Mouse (Mus musculus): ENCODE data around the gene 4933412E24Rik. TPM values are rescaled to one million over a fixed set of nuclear protein-coding genes. Genes with fewer than 3 reads are reported as not detected.

Gene 4933412E24Rik
- polyA plus RNA-seq (2021), result not detected

- ATAC-seq (no peak), DNase-seq (ENCODE audit: low read depth, low spot score) (no peak)
- ChIA-PET CTCF (no interaction called here), POLR2A (no interaction called here)
- in situ Hi-C loops (cut with MboI; ENCODE audit: low pct_unique_long_range_greater_than_20kb), result no loop called here
- TF ChIP-seq CTCF (IDR thresholded peaks at IDR 0.05), result no peak
- H3K27me3 ChIP-seq, result peaks cover 5% of the 10 kb centered on the region
Measured at GRCm38 (mm10) chr15:60016513-60016912, at the start of gene 4933412E24Rik. Gene 4933412E24Rik, minus strand, starts transcription at chr15:60016613.

GRCm38 (mm10) chr15:60030728-60031127 lies 14.3 kb upstream of the 4933412E24Rik start:
- ChIA-PET CTCF (no interaction called here), POLR2A (no interaction called here)
- in situ Hi-C loops (cut with MboI; ENCODE audit: low pct_unique_long_range_greater_than_20kb), result no loop called here
- no peak for TF ChIP-seq CTCF (IDR thresholded peaks at IDR 0.05)
- DNase-seq (ENCODE audit: low read depth, low spot score), result no peak
- H3K27me3 ChIP-seq, result peaks cover 22% of the 10 kb centered on the region
- no peak for ATAC-seq

DNA sequence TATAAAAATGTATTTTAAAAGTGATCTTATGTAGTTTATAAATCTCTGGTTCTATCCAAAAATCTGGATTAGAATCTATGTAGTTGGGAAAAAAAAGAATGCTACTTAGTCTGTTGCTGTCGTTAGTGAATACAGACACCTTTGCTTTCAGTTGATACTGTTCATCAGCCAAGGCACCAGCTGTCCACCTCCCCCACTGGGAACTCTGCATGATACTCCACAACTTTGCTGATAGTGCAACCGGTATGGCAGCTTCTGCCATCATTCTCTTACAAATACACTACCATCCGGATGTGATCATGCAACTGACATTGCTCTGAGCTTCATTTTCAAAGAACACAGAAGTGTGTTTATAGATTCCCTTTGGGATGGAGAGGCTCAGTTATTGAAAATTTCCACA lies 4.8 kb upstream of the 4933412E24Rik start:
- no peak for TF ChIP-seq CTCF (IDR thresholded peaks at IDR 0.05)
- in situ Hi-C loops (cut with MboI; ENCODE audit: low pct_unique_long_range_greater_than_20kb), result no loop called here
- H3K27me3 ChIP-seq, result peaks cover 16% of the 10 kb centered on the region
- DNase-seq (ENCODE audit: low read depth, low spot score) (no peak), ATAC-seq (no peak)
- ChIA-PET POLR2A (interaction anchor here (0.7 kb wide), 1 partner anchor 460 kb away, joined by 3 read pairs; no protein-coding TSS in a partner anchor), CTCF (no interaction called here)

DNA sequence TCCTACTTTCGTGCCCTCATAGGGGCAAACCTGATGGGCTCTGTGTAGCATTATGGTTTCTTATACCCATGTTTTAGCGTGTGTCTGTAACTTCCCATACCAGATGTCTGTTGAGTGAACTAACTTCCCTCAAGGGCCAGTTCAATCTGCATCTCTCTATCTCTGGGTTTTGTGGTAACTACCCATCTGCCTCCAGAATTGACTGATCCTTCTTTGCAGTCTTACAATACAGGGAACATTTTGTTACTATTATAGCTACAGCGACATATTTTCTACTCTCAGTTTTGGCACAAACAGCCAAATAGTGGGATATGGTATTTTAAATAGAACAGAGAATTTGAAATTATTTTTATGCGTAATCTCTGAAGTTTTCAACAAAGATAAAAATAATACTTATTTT lies 6.2 kb downstream of the 4933412E24Rik start:
- no peak for TF ChIP-seq CTCF (IDR thresholded peaks at IDR 0.05)
- ChIA-PET CTCF (no interaction called here), POLR2A (no interaction called here)
- DNase-seq (ENCODE audit: low read depth, low spot score) (no peak), ATAC-seq (no peak)
- H3K27me3 ChIP-seq, result peaks cover 3% of the 10 kb centered on the region
- in situ Hi-C loops (cut with MboI; ENCODE audit: low pct_unique_long_range_greater_than_20kb), result no loop called here

- peaks cover 6% of the 10 kb centered on the region for H3K27me3 ChIP-seq
- no peak for TF ChIP-seq CTCF (IDR thresholded peaks at IDR 0.05)
- CTCF ChIA-PET, result no interaction called here
- in situ Hi-C loops (cut with MboI; ENCODE audit: low pct_unique_long_range_greater_than_20kb), result no loop called here
- POLR2A ChIA-PET, result no interaction called here
- no peak for ATAC-seq
- no peak for DNase-seq (ENCODE audit: low read depth, low spot score)
Measured at GRCm38 (mm10) chr15:60009610-60010009, 6.8 kb downstream of the 4933412E24Rik start.

GRCm38 (mm10) chr15:59983777-59984176 lies 32.6 kb downstream of the 4933412E24Rik start:
- CTCF ChIA-PET, result no interaction called here
- no peak for ATAC-seq
- POLR2A ChIA-PET, result no interaction called here
- DNase-seq (ENCODE audit: low read depth, low spot score), result no peak
- in situ Hi-C loops (cut with MboI; ENCODE audit: low pct_unique_long_range_greater_than_20kb), result no loop called here
- TF ChIP-seq CTCF (IDR thresholded peaks at IDR 0.05), result no peak
- peaks cover 8% of the 10 kb centered on the region for H3K27me3 ChIP-seq

DNA sequence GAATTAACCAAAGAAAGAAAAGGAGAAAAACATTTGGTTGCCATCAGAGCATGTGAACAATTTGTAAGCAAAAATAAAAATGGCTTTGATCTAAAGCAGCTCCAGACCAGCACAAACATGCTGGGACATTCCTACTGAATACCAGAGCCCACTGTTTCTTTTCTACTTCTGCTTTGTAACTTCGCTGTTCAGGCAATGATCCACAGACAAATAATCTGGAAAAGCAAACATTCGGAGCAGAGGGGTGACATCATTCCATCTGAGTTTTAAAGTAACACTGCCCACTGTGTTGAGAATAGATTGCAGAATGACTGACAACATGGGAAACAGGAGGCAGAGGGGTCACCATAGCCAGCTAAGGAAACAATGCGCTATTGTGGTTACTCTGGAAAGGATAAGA lies 41.1 kb downstream of the 4933412E24Rik start:
- CTCF ChIA-PET, result no interaction called here
- no peak for TF ChIP-seq CTCF (IDR thresholded peaks at IDR 0.05)
- ATAC-seq (no peak), DNase-seq (ENCODE audit: low read depth, low spot score) (no peak)
- POLR2A ChIA-PET, result no interaction called here
- in situ Hi-C loops (cut with MboI; ENCODE audit: low pct_unique_long_range_greater_than_20kb), result no loop called here
- no peaks in the 10 kb centered on the region for H3K27me3 ChIP-seq

DNA sequence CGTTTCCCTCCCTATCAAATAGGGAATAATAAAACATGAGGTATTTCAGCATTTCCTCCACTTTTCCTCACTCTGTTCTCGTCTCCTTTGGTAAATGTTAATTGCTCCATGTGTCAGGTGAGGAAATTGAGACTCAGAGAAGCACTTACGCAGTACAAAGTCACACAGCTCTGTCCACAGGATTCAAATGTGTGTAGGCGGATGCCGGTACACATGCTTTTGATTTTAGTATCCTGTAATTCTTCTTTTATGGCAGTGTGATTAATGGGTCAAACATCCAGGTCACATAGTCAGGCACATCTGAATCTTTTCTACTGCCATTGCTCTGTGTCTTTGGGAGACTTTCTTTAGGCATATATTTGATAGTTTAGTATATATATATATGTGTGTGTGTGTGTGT lies 41.8 kb downstream of the 4933412E24Rik start:
- no peaks in the 10 kb centered on the region for H3K27me3 ChIP-seq
- ATAC-seq (no peak), DNase-seq (ENCODE audit: low read depth, low spot score) (no peak)
- TF ChIP-seq CTCF (IDR thresholded peaks at IDR 0.05), result no peak
- in situ Hi-C loops (cut with MboI; ENCODE audit: low pct_unique_long_range_greater_than_20kb), result no loop called here
- ChIA-PET POLR2A (no interaction called here), CTCF (no interaction called here)

DNA sequence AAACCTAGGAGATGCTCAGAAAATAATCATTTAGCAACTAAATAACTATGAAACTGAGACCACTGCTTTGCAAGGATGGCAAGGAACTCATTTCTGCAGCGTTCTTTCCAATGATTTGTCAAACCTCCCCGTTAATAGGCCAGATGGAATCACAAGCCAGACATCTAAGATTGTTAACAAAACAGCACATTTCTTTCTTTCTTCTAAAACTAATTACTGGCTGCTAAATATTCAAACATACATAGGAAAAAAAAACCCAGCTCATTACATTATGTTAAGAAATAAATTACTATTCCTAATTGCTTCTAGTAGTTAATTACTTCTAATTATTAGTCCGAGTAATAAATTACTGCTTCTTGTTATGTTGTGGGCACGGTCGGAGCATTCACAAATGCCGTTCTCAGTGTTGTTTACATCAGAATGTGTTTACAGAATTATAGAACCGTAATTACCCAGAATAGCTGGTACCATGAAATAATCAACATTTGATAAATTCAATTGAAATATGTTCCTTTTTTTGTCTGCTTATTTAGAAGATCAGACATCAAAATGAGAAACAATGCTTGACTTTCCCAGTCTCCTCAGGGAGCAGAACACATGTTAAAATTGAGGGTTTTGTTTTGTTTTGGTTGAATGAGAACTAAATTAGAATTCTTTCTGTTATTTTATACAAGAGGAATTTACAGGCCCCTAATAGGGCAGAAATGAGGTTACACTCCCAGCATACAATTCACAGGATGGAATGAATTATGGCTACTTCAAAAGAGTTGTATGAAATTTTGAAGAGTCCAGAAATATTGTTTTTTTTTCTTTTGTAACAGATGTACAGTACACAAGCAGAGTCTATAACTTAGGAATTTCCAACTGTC lies 42.5 kb downstream of the 4933412E24Rik start:
- ChIA-PET POLR2A (no interaction called here), CTCF (interaction anchor here (1.4 kb wide), 1 partner anchor 9 kb away, joined by 4 read pairs; no protein-coding TSS in a partner anchor)
- in situ Hi-C loops (cut with MboI; ENCODE audit: low pct_unique_long_range_greater_than_20kb), result no loop called here
- DNase-seq (ENCODE audit: low read depth, low spot score) (no peak), ATAC-seq (no peak)
- H3K27me3 ChIP-seq, result no peaks in the 10 kb centered on the region
- no peak for TF ChIP-seq CTCF (IDR thresholded peaks at IDR 0.05)
